Mouse (Mus musculus): ENCODE results near the gene Ubl4b.

Ubl4b gene

GRCm38 (mm10) chr3:107568721-107569120 is 13.8 kb upstream of the Ubl4b start:
- in situ Hi-C loops (cut with MboI, MseI): no loop called here

GRCm38 (mm10) chr3:107567766-107568165 is 12.9 kb upstream of the Ubl4b start:
- in situ Hi-C loops (cut with MboI, MseI): no loop called here

GRCm38 (mm10) chr3:107565331-107565730 is 10.5 kb upstream of the Ubl4b start:
- in situ Hi-C loops (cut with MboI, MseI): no loop called here

- in situ Hi-C loops (cut with MboI, MseI): no loop called here
Measured at GRCm38 (mm10) chr3:107563880-107564279, 9.0 kb upstream of the Ubl4b start.

- in situ Hi-C loops (cut with MboI, MseI): no loop called here
Measured at GRCm38 (mm10) chr3:107562591-107562990, 7.7 kb upstream of the Ubl4b start.

- in situ Hi-C loops (cut with MboI, MseI): no loop called here
Measured at GRCm38 (mm10) chr3:107562104-107562503, 7.2 kb upstream of the Ubl4b start.

GRCm38 (mm10) chr3:107559183-107559582 is 4.3 kb upstream of the Ubl4b start:
- in situ Hi-C loops (cut with MboI, MseI): no loop called here

GRCm38 (mm10) chr3:107558740-107559139 is 3.9 kb upstream of the Ubl4b start:
- in situ Hi-C loops (cut with MboI, MseI): no loop called here

- in situ Hi-C loops (cut with MboI, MseI): no loop called here
Measured at GRCm38 (mm10) chr3:107550409-107551049, 4.3 kb downstream of the Ubl4b start.

GRCm38 (mm10) chr3:107546956-107547355 is 7.9 kb downstream of the Ubl4b start:
- in situ Hi-C loops (cut with MboI, MseI): no loop called here

- in situ Hi-C loops (cut with MboI, MseI): no loop called here
Measured at GRCm38 (mm10) chr3:107545716-107546412, 9.0 kb downstream of the Ubl4b start.

- in situ Hi-C loops (cut with MboI, MseI): no loop called here
Measured at GRCm38 (mm10) chr3:107545278-107545677, 9.6 kb downstream of the Ubl4b start.

- in situ Hi-C loops (cut with MboI, MseI): no loop called here
Measured at GRCm38 (mm10) chr3:107543158-107544080, 11.5 kb downstream of the Ubl4b start.

- in situ Hi-C loops (cut with MboI, MseI): no loop called here
Measured at GRCm38 (mm10) chr3:107542584-107542983, 12.3 kb downstream of the Ubl4b start.

GRCm38 (mm10) chr3:107537504-107537889 is 17.4 kb downstream of the Ubl4b start:
- in situ Hi-C loops (cut with MboI, MseI): no loop called here

- in situ Hi-C loops (cut with MboI, MseI): no loop called here
Measured at GRCm38 (mm10) chr3:107536810-107537503, 17.9 kb downstream of the Ubl4b start.

- in situ Hi-C loops (cut with MboI, MseI): no loop called here
Measured at GRCm38 (mm10) chr3:107534951-107535350, 19.9 kb downstream of the Ubl4b start.

- in situ Hi-C loops (cut with MboI, MseI): no loop called here
Measured at GRCm38 (mm10) chr3:107533532-107533931, 21.3 kb downstream of the Ubl4b start.

GRCm38 (mm10) chr3:107530581-107530980 is 24.3 kb downstream of the Ubl4b start:
- in situ Hi-C loops (cut with MboI, MseI): no loop called here

- in situ Hi-C loops (cut with MboI, MseI): no loop called here
Measured at GRCm38 (mm10) chr3:107529182-107529581, 25.7 kb downstream of the Ubl4b start.

GRCm38 (mm10) chr3:107528401-107529118 is 26.3 kb downstream of the Ubl4b start:
- in situ Hi-C loops (cut with MboI, MseI): no loop called here
